Mouse (Mus musculus) heart, adult 2 months (tissue): ENCODE measurements around the gene Kcne4.

Source experiments
- CTCF ChIP-seq: fragments of 200-600 bp; IDR thresholded peaks from 2 replicates; pipeline ENCODE4 v1.8.1; 2022; ENCODE audit warnings: antibody characterized with exemption, mild to moderate bottlenecking, moderate library complexity
- POLR2A ChIP-seq: fragments of 200-500 bp; IDR thresholded peaks from 2 replicates; pipeline ENCODE4 v1.6.1; 2011; ENCODE audit warnings: mild to moderate bottlenecking, low read depth, low read length, control low read depth; ENCODE audit not compliant: insufficient read depth

- no peak for TF ChIP-seq CTCF
- TF ChIP-seq POLR2A = no peak
Observed at GRCm38 (mm10) chr1:78789744-78790143, 26.8 kb upstream of the Kcne4 start.
